10 mouse cellular contexts compared by ENCODE assay signal in genomic region chr11:3441696-3442443, GRCm38 (mm10). TPM values are rescaled to one million over a fixed set of nuclear protein-coding genes. Genes with fewer than 3 reads are reported as not detected.
DNase-seq lines count a peak whose midpoint lies in the region; ATAC-seq and TF ChIP-seq lines count a peak whose summit lies in the region.
"Had no signal": no experiment of that assay in that cellular context is flagged by ENCODE, and none has a peak within 500 bp of the region (broad histone marks: within the 10 kb centered on the region; RNA-seq: fewer than 3 reads in every experiment).

No protein-coding gene starts in this region.

- H3K27me3 ChIP-seq in kidney, embryonic 16.5 days (ENCODE audit: insufficient read depth, low read length): no peaks in the 10 kb centered on the region
- no peaks in the 10 kb centered on the region for H3K27me3 ChIP-seq in heart, postnatal 0 days (ENCODE audit: control insufficient read depth, insufficient read depth, low read length)

- no peak for TF ChIP-seq EP300 in heart, postnatal 0 days (IDR thresholded peaks at IDR 0.05; ENCODE audit: low read depth)

- H3K4me3 ChIP-seq in kidney, embryonic 16.5 days (ENCODE audit: low read length): no peak overlapping the region
- H3K4me3 ChIP-seq in heart, postnatal 0 days (ENCODE audit: low read depth, low read length): no peak overlapping the region

- no peaks in the 10 kb centered on the region for H3K4me1 ChIP-seq in kidney, embryonic 16.5 days (ENCODE audit: insufficient read depth, low read length)
- H3K4me1 ChIP-seq in heart, postnatal 0 days (ENCODE audit: control insufficient read depth, insufficient read depth): peaks cover 22% of the 10 kb centered on the region

- ATAC-seq in kidney, embryonic 16.5 days (ENCODE audit: low FRiP score, low TSS enrichment): no peak
- no peak for ATAC-seq in heart, postnatal 0 days (ENCODE audit: insufficient read depth, low read depth)

- peak; percentile 45 to 47 for DNase-seq in adrenal gland, postnatal 36 days
- DNase-seq in adrenal gland, postnatal 4 days (ENCODE audit: low spot score in 2 of 2): no peak
- DNase-seq in kidney, postnatal 25 days: peak; percentile 58 to 63
- DNase-seq in cerebellum, adult 18-20 months: peak; percentile 70 to 82
- DNase-seq in heart, postnatal 0 days (ENCODE audit: low spot score): peak; percentile 65
- no peak for DNase-seq in spleen, postnatal 14 days (ENCODE audit: low spot score in 2 of 2)
- no peak for DNase-seq in layer of hippocampus, adult 8-10 months (ENCODE audit: low spot score in 2 of 2)
- DNase-seq: B cell, adult 2 months; retina, postnatal 1 day had no signal

- no peak overlapping the region for H3K4me2 ChIP-seq in kidney, embryonic 16.5 days (replicated peaks; ENCODE audit: low read depth, low read length)
- H3K4me2 ChIP-seq in heart, postnatal 0 days (ENCODE audit: low read depth, low read length): no peak overlapping the region

- no peaks in the 10 kb centered on the region for H3K9me3 ChIP-seq in kidney, embryonic 16.5 days (ENCODE audit: low read length)
- H3K9me3 ChIP-seq in heart, postnatal 0 days (replicated peaks; ENCODE audit: control insufficient read depth, low read length): no peaks in the 10 kb centered on the region

- no peak overlapping the region for H3K9ac ChIP-seq in kidney, embryonic 16.5 days (replicated peaks; ENCODE audit: low read length)
- H3K9ac ChIP-seq in heart, postnatal 0 days (replicated peaks; ENCODE audit: low read depth, low read length): no peak overlapping the region

- no peak for TF ChIP-seq CTCF in heart, postnatal 0 days (IDR thresholded peaks at IDR 0.05; ENCODE audit: low read depth)

- no peaks in the 10 kb centered on the region for H3K36me3 ChIP-seq in kidney, embryonic 16.5 days (ENCODE audit: insufficient read depth, low read length)
- H3K36me3 ChIP-seq in heart, postnatal 0 days (replicated peaks; ENCODE audit: control insufficient read depth, insufficient read depth, low read length): 0 out of 2 replicates have a peak, but pooled peaks cover 6% of the 10 kb centered on the region

- no peak overlapping the region for H3K27ac ChIP-seq in kidney, embryonic 16.5 days (ENCODE audit: low read length)
- H3K27ac ChIP-seq in heart, postnatal 0 days (ENCODE audit: low read depth): peak overlapping the region; percentile 53; the same call in 1 of the 2 replicates

RNA-seq across cellular contexts. Expression of gene Rnf185, which starts 10.3 kb away (rescaled TPM):
- total RNA-seq in adrenal gland, postnatal 36 days (2021): 10 to 100 TPM; 30.8 to 42.9 TPM
- total RNA-seq in adrenal gland, postnatal 4 days (2021): 10 to 100 TPM; 33.7 to 35.6 TPM
- 45.5 and 47.0 TPM in 2 replicates for polyA plus RNA-seq in kidney, embryonic 16.5 days (2015; fragmentation: Nextera tagmentation; extraction: Ambion mirVana)
- 41.2 and 82.6 TPM in 2 replicates for total RNA-seq in heart, postnatal 0 days (2014; rRNA removed; ENCODE audit: low replicate concordance)
- 22.9 and 23.6 TPM in 2 replicates for polyA plus RNA-seq in heart, postnatal 0 days (2015; fragmentation: Nextera tagmentation; extraction: Ambion mirVana)
- total RNA-seq in layer of hippocampus, adult 8-10 months (2022): 10 to 100 TPM; 26.4 to 31.9 (median 30.0) TPM

RNA-seq across cellular contexts. Expression of gene Limk2, which starts 32.9 kb away (rescaled TPM):
- total RNA-seq in adrenal gland, postnatal 36 days (2021): 10 to 100 TPM; 15.6 to 25.4 TPM
- total RNA-seq in adrenal gland, postnatal 4 days (2021): 10 to 100 TPM; 42.8 to 44.0 TPM
- polyA plus RNA-seq in kidney, embryonic 16.5 days (2015; fragmentation: Nextera tagmentation; extraction: Ambion mirVana): 45.8 and 49.5 TPM in 2 replicates
- total RNA-seq in heart, postnatal 0 days (2014; rRNA removed; ENCODE audit: low replicate concordance): 38.3 and 55.1 TPM in 2 replicates
- 31.0 and 32.8 TPM in 2 replicates for polyA plus RNA-seq in heart, postnatal 0 days (2015; fragmentation: Nextera tagmentation; extraction: Ambion mirVana)
- 100 to 1,000 TPM in 3 of 4 experiments, 10 to 100 TPM in 1; 91.2 to 111 (median 105) TPM for total RNA-seq in layer of hippocampus, adult 8-10 months (2022)

RNA-seq across cellular contexts. Expression of gene Pla2g3, which starts 46.2 kb away (rescaled TPM):
- under 1 TPM in 1 of 2 experiments, not detected in 1; 0.20 TPM for total RNA-seq in adrenal gland, postnatal 36 days (2021)
- under 1 TPM; 0.20 to 0.22 TPM for total RNA-seq in adrenal gland, postnatal 4 days (2021)
- polyA plus RNA-seq in kidney, embryonic 16.5 days (2015; fragmentation: Nextera tagmentation; extraction: Ambion mirVana): 0.32 and 0.56 TPM in 2 replicates
- total RNA-seq in heart, postnatal 0 days (2014; rRNA removed; ENCODE audit: low replicate concordance): 0.08 and 0.19 TPM in 2 replicates
- 0.10 and 0.11 TPM in 2 replicates for polyA plus RNA-seq in heart, postnatal 0 days (2015; fragmentation: Nextera tagmentation; extraction: Ambion mirVana)
- 1 to 10 TPM in 3 of 4 experiments, under 1 TPM in 1; 0.99 to 1.7 (median 1.5) TPM for total RNA-seq in layer of hippocampus, adult 8-10 months (2022)

Comparison
In these comparisons a context has a peak if more than half of its experiments do, and no peak if none do; other contexts are left out.
1. DNase-seq: peak in adrenal gland, postnatal 36 days (2 of 2), kidney, postnatal 25 days (2 of 2), cerebellum, adult 18-20 months (2 of 2) and heart, postnatal 0 days (single experiment); none in adrenal gland, postnatal 4 days (0 of 2), spleen, postnatal 14 days (0 of 2) and layer of hippocampus, adult 8-10 months (0 of 2).